Mouse (Mus musculus) bone marrow, adult 2 months (tissue): ENCODE measurements around the gene Fbxo5.

ENCODE experiments used
- CTCF ChIP-seq: fragments of 200-500 bp; IDR thresholded peaks from 2 replicates; pipeline ENCODE4 v1.5.1; 2011; ENCODE audit warnings: low read length, control low read depth; ENCODE audit not compliant: control insufficient read depth, insufficient read depth
- POLR2A ChIP-seq: fragments of 200-500 bp; IDR thresholded peaks from 2 replicates; pipeline ENCODE4 v1.6.1; 2011; ENCODE audit warnings: low read depth, mild to moderate bottlenecking, control low read depth, low read length, borderline replicate concordance; ENCODE audit not compliant: control insufficient read depth

- TF ChIP-seq POLR2A (no peak), CTCF (no peak)
Observed at GRCm38 (mm10) chr10:5813724-5814123, 8.3 kb upstream of the Fbxo5 start.
